Mouse (Mus musculus) heart, embryonic 15.5 days (tissue): ENCODE measurements at regions not wholly inside any gene's neighbourhood (a gene's known extent, or its start where the extent isn't known, plus 50 kb on each side); places are given as distances from the start of the nearest gene placed in this dataset.

Experiments
- ATAC-seq: fragments of 200-750 bp; cut with Nextera tagmentation; replicated peaks from 2 replicates; pipeline ENCODE4 v1.8.0; 2017; ENCODE audit warnings: low read depth, moderate TSS enrichment; ENCODE audit not compliant: insufficient number of reproducible peaks, insufficient read depth, low FRiP score
- H3K27ac ChIP-seq: fragments of 300-500 bp; sonication (generic); 2 replicates; pipeline ENCODE4 v1.5.1; 2015; ENCODE audit warnings: mild to moderate bottlenecking, inconsistent platforms
- H3K27me3 ChIP-seq: fragments of 300-500 bp; sonication (generic); 2 replicates; pipeline ENCODE4 v1.6.1; 2015; ENCODE audit warnings: inconsistent platforms
- H3K36me3 ChIP-seq: fragments of 300-500 bp; sonication (generic); 2 replicates; pipeline ENCODE4 v1.6.1; 2015; ENCODE audit warnings: mild to moderate bottlenecking, inconsistent platforms
- H3K4me1 ChIP-seq: fragments of 300-500 bp; sonication (generic); replicated peaks from 2 replicates; pipeline ENCODE4 v1.6.1; 2015; ENCODE audit warnings: inconsistent platforms
- H3K4me2 ChIP-seq: fragments of 300-500 bp; sonication (generic); 2 replicates; pipeline ENCODE4 v1.6.1; 2015; ENCODE audit warnings: inconsistent platforms, mild to moderate bottlenecking, moderate library complexity
- H3K4me3 ChIP-seq: fragments of 300-500 bp; sonication (generic); 2 replicates; pipeline ENCODE4 v1.5.1; 2015; ENCODE audit warnings: mild to moderate bottlenecking, inconsistent platforms
- H3K9ac ChIP-seq: fragments of 300-500 bp; sonication (generic); 2 replicates; pipeline ENCODE4 v1.6.1; 2015; ENCODE audit warnings: mild to moderate bottlenecking, inconsistent platforms
- H3K9me3 ChIP-seq: fragments of 300-500 bp; sonication (generic); replicated peaks from 2 replicates; pipeline ENCODE4 v1.6.1; 2016; ENCODE audit warnings: inconsistent platforms
- WGBS: fragments of 180-500 bp; shearing (Covaris S2); methylation state at CpG from one replicate; pipeline ENCODE4 v1.1.7; 2015; ENCODE audit warnings: mixed read lengths; 5-methylcytosine and 5-hydroxymethylcytosine counted together

- Histone ChIP-seq H3K4me2 (no peak overlapping the region), H3K9me3 (no peaks in the 10 kb centered on the region), H3K27ac (no peak overlapping the region), H3K27me3 (no peaks in the 10 kb centered on the region), H3K36me3 (no peaks in the 10 kb centered on the region), H3K9ac (no peak overlapping the region), H3K4me3 (no peak overlapping the region), H3K4me1 (no peaks in the 10 kb centered on the region)
- no peak for ATAC-seq
- WGBS, result 64% methylated on average over 6 of the region's 6 CpGs
These were observed 80.4 kb upstream of the Acsl1 start for GRCm38 (mm10) chr8:46390431-46390830.

- no peak overlapping the region for H3K9ac ChIP-seq
- WGBS, result 80% methylated on average over 6 of the region's 6 CpGs
- no peaks in the 10 kb centered on the region for H3K36me3 ChIP-seq
- H3K4me1 ChIP-seq, result no peaks in the 10 kb centered on the region
- H3K4me3 ChIP-seq, result no peak overlapping the region
- no peak overlapping the region for H3K27ac ChIP-seq
- no peak for ATAC-seq
- H3K27me3 ChIP-seq, result no peaks in the 10 kb centered on the region
- no peaks in the 10 kb centered on the region for H3K9me3 ChIP-seq
- H3K4me2 ChIP-seq, result no peak overlapping the region
These were observed 79.2 kb upstream of the Acsl1 start for GRCm38 (mm10) chr8:46391678-46392077.

GRCm38 (mm10) chr8:46393296-46393695 lies 77.5 kb upstream of the Acsl1 start:
- WGBS, result 87% methylated on average over 5 of the region's 5 CpGs
- no peaks in the 10 kb centered on the region for H3K27me3 ChIP-seq
- no peaks in the 10 kb centered on the region for H3K36me3 ChIP-seq
- H3K4me3 ChIP-seq, result no peak overlapping the region
- no peaks in the 10 kb centered on the region for H3K4me1 ChIP-seq
- ATAC-seq, result no peak
- no peak overlapping the region for H3K9ac ChIP-seq
- H3K4me2 ChIP-seq, result no peak overlapping the region
- no peaks in the 10 kb centered on the region for H3K9me3 ChIP-seq
- H3K27ac ChIP-seq, result no peak overlapping the region

GRCm38 (mm10) chr8:46394750-46395149 lies 76.1 kb upstream of the Acsl1 start:
- Histone ChIP-seq H3K27me3 (no peaks in the 10 kb centered on the region), H3K27ac (no peak overlapping the region), H3K4me2 (no peak overlapping the region), H3K4me3 (no peak overlapping the region), H3K36me3 (no peaks in the 10 kb centered on the region), H3K9ac (no peak overlapping the region), H3K4me1 (no peaks in the 10 kb centered on the region), H3K9me3 (no peaks in the 10 kb centered on the region)
- WGBS, result 72% methylated on average over 5 of the region's 5 CpGs
- no peak for ATAC-seq

- no peaks in the 10 kb centered on the region for H3K36me3 ChIP-seq
- H3K9me3 ChIP-seq, result no peaks in the 10 kb centered on the region
- no peak overlapping the region for H3K4me3 ChIP-seq
- no peaks in the 10 kb centered on the region for H3K27me3 ChIP-seq
- no peak for ATAC-seq
- no peak overlapping the region for H3K9ac ChIP-seq
- WGBS, result 76% methylated on average over 1 of the region's 1 CpGs
- H3K27ac ChIP-seq, result no peak overlapping the region
- no peak overlapping the region for H3K4me2 ChIP-seq
- no peaks in the 10 kb centered on the region for H3K4me1 ChIP-seq
These were observed 75.5 kb upstream of the Acsl1 start for GRCm38 (mm10) chr8:46395348-46395747.

- Histone ChIP-seq H3K36me3 (no peaks in the 10 kb centered on the region), H3K4me2 (no peak overlapping the region), H3K9me3 (no peaks in the 10 kb centered on the region), H3K4me3 (no peak overlapping the region), H3K27me3 (no peaks in the 10 kb centered on the region), H3K27ac (no peak overlapping the region), H3K9ac (no peak overlapping the region), H3K4me1 (no peaks in the 10 kb centered on the region)
- 55% methylated on average over 2 of the region's 2 CpGs for WGBS
- no peak for ATAC-seq
These were observed 73.8 kb upstream of the Acsl1 start for GRCm38 (mm10) chr8:46397081-46397480.

GRCm38 (mm10) chr8:46397777-46398176 lies 73.1 kb upstream of the Acsl1 start:
- no peak for ATAC-seq
- no peak overlapping the region for H3K9ac ChIP-seq
- H3K27ac ChIP-seq, result no peak overlapping the region
- H3K4me3 ChIP-seq, result no peak overlapping the region
- 77% methylated on average over 8 of the region's 8 CpGs for WGBS
- H3K4me2 ChIP-seq, result no peak overlapping the region
- H3K4me1 ChIP-seq, result no peaks in the 10 kb centered on the region
- no peaks in the 10 kb centered on the region for H3K27me3 ChIP-seq
- H3K9me3 ChIP-seq, result no peaks in the 10 kb centered on the region
- no peaks in the 10 kb centered on the region for H3K36me3 ChIP-seq

GRCm38 (mm10) chr8:46400595-46400994 lies 70.2 kb upstream of the Acsl1 start:
- WGBS, result 74% methylated on average over 6 of the region's 6 CpGs
- no peak for ATAC-seq
- no peaks in the 10 kb centered on the region for H3K36me3 ChIP-seq
- H3K9me3 ChIP-seq, result no peaks in the 10 kb centered on the region
- H3K9ac ChIP-seq, result no peak overlapping the region
- H3K4me1 ChIP-seq, result no peaks in the 10 kb centered on the region
- H3K27me3 ChIP-seq, result no peaks in the 10 kb centered on the region
- H3K27ac ChIP-seq, result no peak overlapping the region
- no peak overlapping the region for H3K4me2 ChIP-seq
- no peak overlapping the region for H3K4me3 ChIP-seq

- no peaks in the 10 kb centered on the region for H3K4me1 ChIP-seq
- H3K27ac ChIP-seq, result no peak overlapping the region
- no peak for ATAC-seq
- H3K4me2 ChIP-seq, result no peak overlapping the region
- H3K36me3 ChIP-seq, result no peaks in the 10 kb centered on the region
- no peaks in the 10 kb centered on the region for H3K9me3 ChIP-seq
- 72% methylated on average over 5 of the region's 5 CpGs for WGBS
- no peaks in the 10 kb centered on the region for H3K27me3 ChIP-seq
- no peak overlapping the region for H3K9ac ChIP-seq
- H3K4me3 ChIP-seq, result no peak overlapping the region
These were observed 66.8 kb upstream of the Acsl1 start for GRCm38 (mm10) chr8:46403877-46404560.

GRCm38 (mm10) chr8:46408886-46409285 lies 62.0 kb upstream of the Acsl1 start:
- H3K27me3 ChIP-seq, result no peaks in the 10 kb centered on the region
- H3K4me1 ChIP-seq, result peaks cover 3% of the 10 kb centered on the region
- H3K4me3 ChIP-seq, result no peak overlapping the region
- 83% methylated on average over 7 of the region's 7 CpGs for WGBS
- H3K4me2 ChIP-seq, result no peak overlapping the region
- no peak overlapping the region for H3K9ac ChIP-seq
- no peaks in the 10 kb centered on the region for H3K9me3 ChIP-seq
- ATAC-seq, result no peak
- no peak overlapping the region for H3K27ac ChIP-seq
- H3K36me3 ChIP-seq, result no peaks in the 10 kb centered on the region

- no peaks in the 10 kb centered on the region for H3K36me3 ChIP-seq
- no peaks in the 10 kb centered on the region for H3K9me3 ChIP-seq
- peaks cover 5% of the 10 kb centered on the region for H3K4me1 ChIP-seq
- H3K9ac ChIP-seq, result no peak overlapping the region
- no peak for ATAC-seq
- WGBS, result 26% methylated on average over 2 of the region's 2 CpGs
- H3K27me3 ChIP-seq, result no peaks in the 10 kb centered on the region
- no peak overlapping the region for H3K4me2 ChIP-seq
- H3K4me3 ChIP-seq, result no peak overlapping the region
- no peak overlapping the region for H3K27ac ChIP-seq
These were observed 61.5 kb upstream of the Acsl1 start for GRCm38 (mm10) chr8:46409296-46409695.

- Histone ChIP-seq H3K27me3 (no peaks in the 10 kb centered on the region), H3K27ac (no peak overlapping the region), H3K4me1 (peaks cover 13% of the 10 kb centered on the region), H3K9me3 (no peaks in the 10 kb centered on the region), H3K4me3 (no peak overlapping the region), H3K4me2 (no peak overlapping the region), H3K9ac (no peak overlapping the region), H3K36me3 (no peaks in the 10 kb centered on the region)
- ATAC-seq, result no peak
- 82% methylated on average over 11 of the region's 11 CpGs for WGBS
These were observed 58.8 kb upstream of the Acsl1 start for GRCm38 (mm10) chr8:46411877-46412625.
